Mouse (Mus musculus): ENCODE results near the gene Agbl5.

DNA sequence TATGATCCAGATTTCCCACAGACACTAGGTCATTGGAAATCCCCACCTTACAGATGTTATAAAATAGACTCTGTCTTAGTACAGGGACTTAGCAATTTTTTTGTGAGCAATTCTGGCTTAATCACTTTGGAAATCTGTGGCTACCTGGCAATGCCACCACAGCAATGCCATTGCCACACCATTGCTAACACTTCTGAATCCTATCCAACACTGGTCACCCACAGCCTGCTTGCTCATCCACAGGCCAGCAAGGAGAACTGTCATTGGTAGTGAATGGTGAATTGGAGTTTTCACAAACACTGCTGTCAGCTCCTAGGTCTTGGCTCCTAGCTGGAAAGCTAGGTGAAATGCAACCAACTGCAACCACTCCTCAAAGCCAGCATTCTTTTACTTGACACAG, 22.0 kb downstream of the Agbl5 start:
- no peak for TF ChIP-seq CTCF (IDR thresholded peaks at IDR 0.05; ENCODE audit: low read depth, low read length)
- no peak for TF ChIP-seq POLR2AphosphoS5 (IDR thresholded peaks at IDR 0.05; ENCODE audit: insufficient replicate concordance, low read depth, low read length)
- TF ChIP-seq GATA1 (IDR thresholded peaks at IDR 0.05; ENCODE audit: borderline replicate concordance, low read length), result no peak

Data from G1E (cell line).